Mouse (Mus musculus) midbrain, embryonic 11.5 days (tissue): ENCODE data around the gene Hoxb1. TPM values are rescaled to one million over a fixed set of nuclear protein-coding genes. Genes with fewer than 3 reads are reported as not detected.

Source experiments
- ATAC-seq: fragments of 200-750 bp; cut with Nextera tagmentation; 2 replicates; pipeline ENCODE4 v1.8.0; 2017; ENCODE audit warnings: moderate TSS enrichment, moderate library complexity; ENCODE audit not compliant: low FRiP score
- DNase-seq: peaks from one replicate; pipeline ENCODE4 v3.0.0; 2015; ENCODE audit warnings: low spot score; ENCODE audit errors: missing footprints
- H3K27ac ChIP-seq: fragments of 300-500 bp; sonication (generic); 2 replicates; pipeline ENCODE4 v1.5.1; 2014; ENCODE audit warnings: low read depth, low read length
- H3K27me3 ChIP-seq: fragments of 300-500 bp; sonication (generic); 2 replicates; pipeline ENCODE4 v1.6.1; 2014; ENCODE audit warnings: mild to moderate bottlenecking, low read length, moderate library complexity, mixed read lengths; ENCODE audit not compliant: control insufficient read depth, insufficient read depth
- H3K36me3 ChIP-seq: fragments of 300-500 bp; sonication (generic); 2 replicates; pipeline ENCODE4 v1.6.1; 2014; ENCODE audit warnings: mild to moderate bottlenecking, low read length, moderate library complexity, mixed read lengths; ENCODE audit not compliant: control insufficient read depth, insufficient read depth
- H3K4me1 ChIP-seq: fragments of 300-500 bp; sonication (generic); 2 replicates; pipeline ENCODE4 v1.6.1; 2014; ENCODE audit warnings: low read length; ENCODE audit not compliant: control insufficient read depth, insufficient read depth
- H3K4me2 ChIP-seq: fragments of 300-500 bp; sonication (generic); 2 replicates; pipeline ENCODE4 v1.6.1; 2014; ENCODE audit warnings: mild to moderate bottlenecking, moderate library complexity
- H3K4me3 ChIP-seq: fragments of 300-500 bp; sonication (generic); 2 replicates; pipeline ENCODE4 v1.5.1; 2014; ENCODE audit warnings: low read depth, low read length
- H3K9ac ChIP-seq: fragments of 300-500 bp; sonication (generic); 2 replicates; pipeline ENCODE4 v1.6.1; 2014; ENCODE audit warnings: low read length
- H3K9me3 ChIP-seq: fragments of 300-500 bp; sonication (generic); 2 replicates; pipeline ENCODE4 v1.6.1; 2016; ENCODE audit warnings: low read length; ENCODE audit not compliant: control insufficient read depth
- WGBS: fragments of 180-500 bp; shearing (Covaris S2); extraction: QIAGEN DNeasy Blood & Tissue Kit; methylation state at CpG from one replicate; pipeline ENCODE4 v1.1.7; 2014; 5-methylcytosine and 5-hydroxymethylcytosine counted together
- polyA plus RNA-seq: library from polyadenylated mRNA; unstranded; fragments of >200 nt; fragmentation: Nextera tagmentation; extraction: Ambion mirVana; gene quantifications from 2 replicates; pipeline ENCODE4 v1.2.1, GENCODE M21; 2014

Hoxb1 gene
- polyA plus RNA-seq, 1 experiment from 2014 or later = not detected

GRCm38 (mm10) chr11:96404016-96404604 lies 38.6 kb downstream of the Hoxb1 start:
- H3K4me2 ChIP-seq = no peak overlapping the region
- DNase-seq (peak; percentile 68), ATAC-seq (no peak)
- no peak overlapping the region for H3K4me3 ChIP-seq
- WGBS = 73% methylated on average over 10 of the region's 10 CpGs
- H3K36me3 ChIP-seq = no peaks in the 10 kb centered on the region
- H3K9me3 ChIP-seq = no peaks in the 10 kb centered on the region
- H3K9ac ChIP-seq = no peak overlapping the region
- no peak overlapping the region for H3K27ac ChIP-seq
- H3K4me1 ChIP-seq = peaks cover 3% of the 10 kb centered on the region; the same call in 1 of the 2 replicates
- H3K27me3 ChIP-seq = peaks cover 17% of the 10 kb centered on the region

GRCm38 (mm10) chr11:96404831-96405230 lies 39.3 kb downstream of the Hoxb1 start:
- no peak overlapping the region for H3K4me3 ChIP-seq
- no peaks in the 10 kb centered on the region for H3K36me3 ChIP-seq
- no peak overlapping the region for H3K9ac ChIP-seq
- no peaks in the 10 kb centered on the region for H3K9me3 ChIP-seq
- ATAC-seq (no peak), DNase-seq (peak; percentile 70)
- peaks cover 16% of the 10 kb centered on the region for H3K27me3 ChIP-seq
- no peak overlapping the region for H3K27ac ChIP-seq
- H3K4me2 ChIP-seq = no peak overlapping the region
- H3K4me1 ChIP-seq = peaks cover 3% of the 10 kb centered on the region; the same call in 1 of the 2 replicates
- WGBS = 79% methylated on average over 7 of the region's 7 CpGs

GRCm38 (mm10) chr11:96405541-96405940 lies 40.0 kb downstream of the Hoxb1 start:
- H3K27ac ChIP-seq = no peak overlapping the region
- no peaks in the 10 kb centered on the region for H3K9me3 ChIP-seq
- no peak overlapping the region for H3K9ac ChIP-seq
- H3K4me1 ChIP-seq = peaks cover 3% of the 10 kb centered on the region; the same call in 1 of the 2 replicates
- peak; percentile 65 for DNase-seq
- ATAC-seq = no peak
- no peak overlapping the region for H3K4me2 ChIP-seq
- H3K36me3 ChIP-seq = no peaks in the 10 kb centered on the region
- H3K4me3 ChIP-seq = no peak overlapping the region
- peaks cover 15% of the 10 kb centered on the region for H3K27me3 ChIP-seq
- WGBS = 66% methylated on average over 4 of the region's 4 CpGs

- Histone ChIP-seq H3K9ac (no peak overlapping the region), H3K36me3 (no peaks in the 10 kb centered on the region), H3K27me3 (peaks cover 15% of the 10 kb centered on the region), H3K4me3 (peak overlapping the region; percentile 18), H3K4me2 (peak overlapping the region; percentile 48), H3K9me3 (no peaks in the 10 kb centered on the region), H3K27ac (no peak overlapping the region), H3K4me1 (peaks cover 3% of the 10 kb centered on the region; the same call in 1 of the 2 replicates)
- WGBS = 11% methylated on average over 36 of the region's 36 CpGs
- ATAC-seq (no peak), DNase-seq (peak; percentile 93)
These were observed 41.9 kb downstream of the Hoxb1 start for GRCm38 (mm10) chr11:96407191-96408072.

- Histone ChIP-seq H3K27ac (no peak overlapping the region), H3K9me3 (no peaks in the 10 kb centered on the region), H3K4me3 (no peak overlapping the region), H3K4me2 (no peak overlapping the region), H3K36me3 (no peaks in the 10 kb centered on the region), H3K4me1 (peaks cover 3% of the 10 kb centered on the region; the same call in 1 of the 2 replicates), H3K9ac (no peak overlapping the region), H3K27me3 (peaks cover 15% of the 10 kb centered on the region)
- 64% methylated on average over 14 of the region's 14 CpGs for WGBS
- ATAC-seq (no peak), DNase-seq (peak; percentile 77)
These were observed 42.9 kb downstream of the Hoxb1 start for GRCm38 (mm10) chr11:96408234-96409010.

GRCm38 (mm10) chr11:96411019-96411418 lies 45.5 kb downstream of the Hoxb1 start:
- Histone ChIP-seq H3K27ac (no peak overlapping the region), H3K27me3 (peaks cover 13% of the 10 kb centered on the region), H3K4me3 (no peak overlapping the region), H3K4me2 (no peak overlapping the region), H3K9ac (no peak overlapping the region), H3K36me3 (no peaks in the 10 kb centered on the region), H3K9me3 (no peaks in the 10 kb centered on the region), H3K4me1 (peaks cover 3% of the 10 kb centered on the region; the same call in 1 of the 2 replicates)
- peak; percentile 26 for DNase-seq
- no peak for ATAC-seq
- WGBS = 89% methylated on average over 5 of the region's 5 CpGs

- 66% methylated on average over 4 of the region's 4 CpGs for WGBS
- no peak for ATAC-seq
- H3K9ac ChIP-seq = no peak overlapping the region
These were observed 46.4 kb downstream of the Hoxb1 start for GRCm38 (mm10) chr11:96411934-96412333.

GRCm38 (mm10) chr11:96412941-96413491 lies 47.5 kb downstream of the Hoxb1 start:
- Histone ChIP-seq H3K27ac (no peak overlapping the region), H3K4me1 (peaks cover under 1% of the 10 kb centered on the region; the same call in 1 of the 2 replicates), H3K4me2 (no peak overlapping the region), H3K27me3 (no peaks in the 10 kb centered on the region), H3K4me3 (no peak overlapping the region), H3K36me3 (no peaks in the 10 kb centered on the region), H3K9ac (no peak overlapping the region), H3K9me3 (no peaks in the 10 kb centered on the region)
- peak; percentile 53 for DNase-seq
- 84% methylated on average over 9 of the region's 9 CpGs for WGBS
- no peak for ATAC-seq

More at GRCm38 (mm10) chr11:96411934-96412333, 46.4 kb downstream of the Hoxb1 start:
- H3K36me3 ChIP-seq = no peaks in the 10 kb centered on the region
- H3K4me2 ChIP-seq = no peak overlapping the region
- peaks cover 5% of the 10 kb centered on the region for H3K27me3 ChIP-seq
- H3K27ac ChIP-seq = no peak overlapping the region
- peak; percentile 66 for DNase-seq
- no peak overlapping the region for H3K4me3 ChIP-seq
- no peaks in the 10 kb centered on the region for H3K9me3 ChIP-seq
- peaks cover 3% of the 10 kb centered on the region; the same call in 1 of the 2 replicates for H3K4me1 ChIP-seq
